Mouse (Mus musculus): ENCODE data around the gene Gsk3a. TPM values are rescaled to one million over a fixed set of nuclear protein-coding genes. Genes with fewer than 3 reads are reported as not detected.

Gene Gsk3a
- total and polyA plus RNA-seq, 3 experiments: 45.8 to 76.1 (median 47.5) TPM

- TF ChIP-seq JUN (IDR thresholded peaks at IDR 0.05; ENCODE audit: insufficient read depth, low read depth, low read length) (no peak), ZC3H11A (IDR thresholded peaks at IDR 0.05; ENCODE audit: low read depth, low read length) (no peak), ETS1 (conservative IDR thresholded peaks at IDR 0.05; ENCODE audit: low read depth, low read length) (no peak), USF1 (IDR thresholded peaks at IDR 0.05; ENCODE audit: low read depth, low read length) (peak; percentile 84), MYC (IDR thresholded peaks at IDR 0.05; ENCODE audit: low read depth, low read length) (no peak), MAZ (IDR thresholded peaks at IDR 0.05; ENCODE audit: low read depth, low read length) (peak; percentile 64; the same call in 1 of the 2 replicates), NRF1 (IDR thresholded peaks at IDR 0.05; ENCODE audit: low read depth, low read length) (peak; percentile 97), CHD2 (IDR thresholded peaks at IDR 0.05; ENCODE audit: low read length) (peak; percentile 74), ZKSCAN1 (IDR thresholded peaks at IDR 0.05; ENCODE audit: borderline replicate concordance, low read depth, low read length) (no peak), MAX (IDR thresholded peaks at IDR 0.05; ENCODE audit: low read length) (peak; percentile 78), TCF12 (IDR thresholded peaks at IDR 0.05; ENCODE audit: low read depth, low read length) (peak; percentile 67), CTCF (conservative IDR thresholded peaks at IDR 0.05 in 1 of 2, IDR thresholded peaks at IDR 0.05 in 1 of 2; ENCODE audit: low read depth in 2 of 2, low read length in 2 of 2) (peak in 1 of 2 experiments; percentile 25; a peak in 2 of 4 replicates), MXI1 (IDR thresholded peaks at IDR 0.05; ENCODE audit: low read depth, low read length) (peak; percentile 87), MEF2A (IDR thresholded peaks at IDR 0.05; ENCODE audit: borderline replicate concordance, low read depth, low read length) (no peak)
Observed at GRCm38 (mm10) chr7:25221102-25221883, 16.4 kb downstream of the Gsk3a start, which contains the start of gene Zfp526 (continued).

- Histone ChIP-seq H3K4me1 (ENCODE audit: control insufficient read depth in 1 of 2, insufficient read depth in 2 of 2) (peaks cover 3 to 41% of the 10 kb centered on the region in 2 experiments; a peak in 3 of 4 replicates), H3K4me3 (replicated peaks in 1 of 3; ENCODE audit: low read depth in 2 of 3, low read length in 2 of 3, poor library complexity in 1 of 3) (peak within 1 kb of the TSS; percentile 73 to 86 (median 86)), H3K79me2 (replicated peaks; ENCODE audit: control insufficient read depth, extremely low read depth, insufficient read depth, poor library complexity, severe bottlenecking) (peaks cover 9% of the 10 kb centered on the region), H3K27ac (ENCODE audit: insufficient read depth, low read depth) (peak within 1 kb of the TSS; percentile 34), H3K4me2 (ENCODE audit: insufficient read depth, low read depth, poor library complexity, severe bottlenecking) (peak within 1 kb of the TSS; percentile 87), H3K27me3 (replicated peaks) (no peaks in the 10 kb centered on the region), H3K9ac (ENCODE audit: insufficient read depth, low read depth) (peak within 1 kb of the TSS; percentile 69), H3K9me3 (replicated peaks; ENCODE audit: low read length) (no peaks in the 10 kb centered on the region), H3K36me3 (replicated peaks in 1 of 2; ENCODE audit: control insufficient read depth in 1 of 2, insufficient read depth in 1 of 2, low read length in 1 of 2) (peaks cover 22 to 40% of the 10 kb centered on the region in 2 experiments)
- in situ Hi-C loops (cut with MboI; ENCODE audit: low pct_ligation_motif_present, low pct_unique_long_range_greater_than_20kb, low sequenced_read_pairs) (no loop called here), dilution Hi-C loops (cut with MboI; ENCODE audit: extremely low pct_ligation_motif_present, extremely low pct_unique_long_range_greater_than_20kb, low sequenced_read_pairs) (no loop called here)
- DNase-seq (ENCODE audit: extremely low read depth): peak; percentile 45
- no peak for TF ChIP-seq JUN (IDR thresholded peaks at IDR 0.05; ENCODE audit: insufficient read depth, low read depth, low read length)
- TF ChIP-seq EP300 (IDR thresholded peaks at IDR 0.05; ENCODE audit: low read length): no peak
- TF ChIP-seq SIN3A (IDR thresholded peaks at IDR 0.05; ENCODE audit: low read length): no peak
- no peak for TF ChIP-seq POLR2A (IDR thresholded peaks at IDR 0.05; ENCODE audit: low read depth, low read length)
- no peak for TF ChIP-seq USF1 (IDR thresholded peaks at IDR 0.05; ENCODE audit: low read depth, low read length)
- TF ChIP-seq ETS1 (conservative IDR thresholded peaks at IDR 0.05; ENCODE audit: low read depth, low read length): no peak; the same call in 1 of the 2 replicates
- TF ChIP-seq ZMIZ1 (IDR thresholded peaks at IDR 0.05; ENCODE audit: low read depth, low read length): peak; percentile 6; the same call in 1 of the 2 replicates
- peak; percentile 71 for TF ChIP-seq MYC (IDR thresholded peaks at IDR 0.05; ENCODE audit: low read depth, low read length)
- TF ChIP-seq TBP (conservative IDR thresholded peaks at IDR 0.05; ENCODE audit: low read depth, low read length): no peak
- no peak for TF ChIP-seq CHD1 (IDR thresholded peaks at IDR 0.05; ENCODE audit: low read depth, low read length)
- TF ChIP-seq MXI1 (IDR thresholded peaks at IDR 0.05; ENCODE audit: low read depth, low read length): no peak; the same call in 1 of the 2 replicates
- no peak for TF ChIP-seq ZNF384 (IDR thresholded peaks at IDR 0.05; ENCODE audit: low read depth, low read length)
- no peak for TF ChIP-seq KAT2A (IDR thresholded peaks at IDR 0.05; ENCODE audit: insufficient replicate concordance, low read length)
- no peak for TF ChIP-seq MAZ (IDR thresholded peaks at IDR 0.05; ENCODE audit: low read depth, low read length)
- TF ChIP-seq BHLHE40 (IDR thresholded peaks at IDR 0.05; ENCODE audit: low read depth, low read length): peak; percentile 97
- TF ChIP-seq MAX (IDR thresholded peaks at IDR 0.05; ENCODE audit: low read length): 0 out of 2 replicates have a peak, but pooled peaks have one; percentile 54
Observed at GRCm38 (mm10) chr7:25220457-25221101, 17.1 kb downstream of the Gsk3a start, which contains the start of gene Dedd2. Gene Dedd2, minus strand, starts transcription at chr7:25220615.

Measured in CH12.LX (cell line).